Mouse (Mus musculus) layer of hippocampus, adult 18-20 months (tissue): ENCODE data around the gene Cenpq. TPM values are rescaled to one million over a fixed set of nuclear protein-coding genes. Genes with fewer than 3 reads are reported as not detected.

Experiments
- total RNA-seq, 2 experiments: library from RNA; stranded (reverse); gene quantifications; 2 replicates each; pipeline ENCODE4 v1.2.3; 2021

The Cenpq gene
- total RNA-seq, 2 experiments from 2014 or later, result 2.9 to 3.3 TPM

Other genes with a start within 250 kb of the Cenpq start
- not detected for gene Esp1, start 207.9 kb downstream of the Cenpq start, total RNA-seq
- not detected for gene Crisp2, start 128.0 kb downstream of the Cenpq start, total RNA-seq
- not detected for gene Rhag, start 123.9 kb downstream of the Cenpq start, total RNA-seq
- not detected for gene 9130008F23Rik, start 54.5 kb downstream of the Cenpq start, total RNA-seq
- not detected for gene Glyatl3, start 20.7 kb downstream of the Cenpq start, total RNA-seq
- 10 to 100 TPM; 46.8 to 56.4 TPM for gene Mut, start 362 bp downstream of the Cenpq start, total RNA-seq